Mouse (Mus musculus): ENCODE measurements around the gene Pqlc2. TPM values are rescaled to one million over a fixed set of nuclear protein-coding genes. Genes with fewer than 3 reads are reported as not detected.
A peak's percentile ranks its signal among the peaks of the same experiment; 100 is the strongest.

The Pqlc2 gene
- total RNA-seq, 2 experiments from 2014 or later: 9.8 to 12.8 TPM

DNA sequence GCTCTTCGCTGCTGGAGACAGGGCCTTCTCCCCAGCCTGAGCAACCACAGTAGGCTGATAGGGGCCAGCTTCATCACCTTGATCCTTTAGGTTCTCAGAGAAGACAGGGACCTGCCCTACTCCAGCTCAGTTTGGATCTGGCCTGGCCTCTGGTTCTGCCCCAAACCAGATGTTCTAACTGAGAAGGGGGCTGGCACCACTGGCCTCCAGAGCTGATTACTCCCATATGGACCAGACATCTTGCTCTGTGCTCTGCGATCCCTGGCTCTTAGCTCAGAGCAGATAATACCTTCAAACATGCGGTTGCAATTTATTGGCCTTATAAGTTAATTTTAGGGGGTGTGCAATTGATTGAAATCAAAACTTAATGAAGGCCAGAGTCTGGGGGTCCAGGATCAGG, 43.2 kb downstream of the Pqlc2 start:
- ATAC-seq (ENCODE audit: poor library complexity, severe bottlenecking): no peak

DNA sequence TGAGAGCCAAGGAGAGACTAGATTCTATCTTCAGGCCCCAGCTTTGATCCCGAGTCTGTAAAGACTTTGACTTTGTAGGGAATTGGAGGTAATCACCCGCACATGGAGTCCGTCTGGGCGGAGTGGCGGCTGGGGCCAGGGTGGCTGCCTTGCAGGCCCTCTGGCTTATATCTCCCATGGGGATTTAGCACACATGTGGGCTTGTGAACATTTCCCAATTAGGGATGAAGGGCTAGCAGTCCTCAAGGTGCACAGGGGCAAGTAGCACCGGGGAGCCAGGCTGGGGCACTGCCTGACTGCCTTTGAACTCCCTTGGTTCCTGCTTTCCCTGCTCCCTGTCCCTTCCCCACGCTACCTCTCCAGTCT, 44.0 kb downstream of the Pqlc2 start:
- no peak for ATAC-seq (ENCODE audit: poor library complexity, severe bottlenecking)

DNA sequence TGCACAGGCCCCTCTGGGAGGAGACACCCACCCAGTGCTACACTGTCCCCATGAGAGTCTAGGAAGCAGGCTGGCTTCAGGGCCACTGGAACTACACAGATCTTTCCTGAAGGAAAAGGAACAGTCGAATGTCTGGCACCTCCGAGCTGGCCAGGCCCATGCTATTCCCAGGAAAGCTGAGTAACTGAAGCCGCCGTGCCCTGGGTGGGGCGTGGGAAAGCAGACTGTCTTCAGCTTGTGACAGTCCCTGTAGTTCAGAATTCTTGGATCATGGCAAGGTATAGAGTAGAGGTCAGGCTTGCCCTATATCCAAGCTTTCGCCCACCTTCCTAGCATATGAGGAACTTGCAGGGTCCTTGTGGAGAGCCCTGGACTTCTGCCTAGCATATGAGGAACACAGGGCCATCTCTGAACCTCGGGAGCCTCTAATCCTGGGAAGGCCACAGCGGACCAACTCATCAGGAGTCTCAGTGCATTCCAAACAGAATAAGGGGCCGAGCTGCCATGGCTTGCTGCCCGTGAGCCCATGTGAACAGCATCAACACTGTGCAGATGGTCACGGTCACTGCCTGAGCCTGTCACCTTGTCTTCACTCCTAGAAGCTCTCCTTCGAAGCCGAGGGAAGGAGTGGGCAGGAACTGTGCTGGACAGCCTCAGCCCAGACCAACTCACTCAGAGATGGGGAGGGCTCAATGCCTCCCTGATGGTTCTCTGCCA, 44.6 kb downstream of the Pqlc2 start:
- ATAC-seq (ENCODE audit: poor library complexity, severe bottlenecking): no peak

DNA sequence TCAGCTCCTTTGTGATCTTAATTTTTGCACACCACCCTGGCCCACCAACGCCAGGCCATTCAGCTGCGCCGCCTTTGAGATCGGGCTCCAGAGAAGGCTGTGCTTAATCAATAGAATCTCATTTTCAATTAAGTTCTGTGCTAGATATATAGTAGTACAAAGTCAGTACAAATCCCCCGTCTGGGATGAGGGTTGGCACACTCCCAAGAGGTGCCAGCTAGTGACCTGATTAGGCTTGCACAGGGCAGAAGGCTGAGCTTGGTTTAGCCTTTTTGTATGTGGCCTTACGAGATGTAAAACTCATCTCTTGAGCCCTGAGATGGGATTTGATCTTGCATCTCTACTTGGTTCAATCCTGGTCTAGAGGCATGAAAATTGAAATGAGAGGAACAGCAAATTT, 47.5 kb downstream of the Pqlc2 start:
- no peak for ATAC-seq (ENCODE audit: poor library complexity, severe bottlenecking)

DNA sequence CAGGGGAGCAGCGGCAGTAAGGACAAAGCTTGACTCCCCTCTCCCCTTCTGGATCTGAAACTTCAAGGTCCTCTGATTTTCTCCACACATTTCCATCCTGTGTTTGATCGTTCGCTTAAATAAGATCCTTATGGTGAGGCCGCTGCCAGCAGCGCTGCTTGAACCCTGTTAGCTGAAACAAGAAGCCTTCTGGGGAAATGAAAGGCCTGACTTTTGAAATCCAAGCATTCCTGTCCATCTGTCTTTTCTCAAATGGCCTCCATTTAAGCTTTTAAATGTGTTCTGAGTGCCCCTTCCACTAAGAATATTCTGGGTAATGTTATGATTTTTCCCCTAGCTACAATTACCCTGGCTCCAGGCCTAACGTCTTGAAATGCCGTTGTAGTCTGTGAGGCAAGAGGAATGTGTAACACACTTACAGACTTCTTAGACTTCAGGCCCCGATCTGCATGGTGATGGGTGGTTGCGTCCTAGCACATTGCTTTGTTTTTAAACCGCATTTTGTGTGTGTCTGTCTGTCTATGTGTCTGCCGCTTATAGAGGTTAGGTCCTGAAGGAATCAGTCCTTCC, 51.1 kb downstream of the Pqlc2 start:
- no peak for ATAC-seq (ENCODE audit: poor library complexity, severe bottlenecking)

DNA sequence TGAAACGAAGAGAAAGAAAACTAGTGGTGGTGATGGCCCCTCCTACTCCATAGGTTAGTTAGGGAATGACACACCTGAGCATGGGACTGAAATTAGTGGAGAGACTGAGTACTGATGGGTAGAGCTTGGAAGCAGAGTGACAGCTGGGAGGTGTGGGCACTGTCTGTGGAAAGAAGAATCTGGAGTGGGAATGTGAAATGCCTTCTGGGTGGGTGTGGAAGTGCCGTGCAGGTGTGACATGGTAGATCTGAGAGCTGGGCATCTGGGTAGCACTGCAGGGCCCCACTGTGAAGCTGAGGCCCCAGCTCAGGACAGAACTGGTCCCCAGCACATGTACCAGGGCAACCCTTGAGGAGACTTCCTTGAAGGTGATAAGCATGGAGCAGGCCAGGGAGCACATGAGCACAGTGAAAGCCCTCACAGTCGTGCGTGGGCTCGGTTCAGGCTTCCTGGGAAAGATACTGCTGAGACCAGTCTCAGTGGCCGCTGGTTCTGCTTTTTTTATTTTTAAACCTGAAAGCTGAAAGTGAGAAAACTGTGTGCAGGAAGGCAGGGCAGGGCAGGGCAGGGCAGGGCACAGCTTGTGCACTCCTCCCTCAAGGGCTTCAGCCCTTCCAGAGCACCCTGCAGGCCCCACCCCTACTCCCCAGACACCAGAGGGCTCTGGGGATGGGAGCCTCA, 51.7 kb downstream of the Pqlc2 start:
- peak; percentile 69 for ATAC-seq (ENCODE audit: poor library complexity, severe bottlenecking)

DNA sequence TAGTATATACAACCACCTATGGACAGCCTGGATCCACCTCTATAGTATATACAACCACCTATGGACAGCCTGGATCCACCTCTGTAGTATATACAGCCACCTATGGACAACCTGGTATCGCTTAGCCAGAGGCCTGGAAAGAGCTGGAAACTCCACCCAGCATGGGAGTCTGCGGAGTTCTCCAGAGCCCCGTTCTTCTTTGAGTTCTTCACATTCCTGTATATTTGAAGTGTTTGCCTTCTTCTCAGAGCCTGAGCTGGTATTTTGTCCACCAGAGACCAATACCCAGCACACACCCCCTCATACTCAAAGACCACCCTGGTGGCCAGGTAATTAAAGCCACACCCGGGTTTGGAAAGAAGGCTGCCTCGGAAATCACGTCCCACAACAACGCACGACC, 53.8 kb downstream of the Pqlc2 start:
- no peak for ATAC-seq (ENCODE audit: poor library complexity, severe bottlenecking)

DNA sequence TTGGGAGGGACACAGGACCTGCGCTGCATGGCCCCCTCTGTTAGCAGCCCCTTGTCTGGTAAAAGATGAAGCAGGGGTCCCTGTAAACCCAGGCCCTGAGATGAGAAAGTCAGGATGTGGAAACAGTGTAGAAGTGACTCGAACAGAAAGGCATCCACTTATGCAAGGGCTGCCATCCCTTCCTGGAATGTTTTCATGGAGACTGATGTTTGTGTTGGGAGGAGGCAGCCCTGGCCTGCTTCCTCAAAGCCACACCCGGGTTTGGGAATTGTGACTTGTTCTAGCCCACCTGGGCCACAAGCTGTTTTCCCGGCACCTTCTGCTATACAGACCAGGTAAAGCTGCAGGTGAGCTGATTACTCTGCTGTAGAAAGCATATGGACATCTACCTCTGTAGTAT, 54.4 kb downstream of the Pqlc2 start:
- ATAC-seq (ENCODE audit: poor library complexity, severe bottlenecking): no peak

DNA sequence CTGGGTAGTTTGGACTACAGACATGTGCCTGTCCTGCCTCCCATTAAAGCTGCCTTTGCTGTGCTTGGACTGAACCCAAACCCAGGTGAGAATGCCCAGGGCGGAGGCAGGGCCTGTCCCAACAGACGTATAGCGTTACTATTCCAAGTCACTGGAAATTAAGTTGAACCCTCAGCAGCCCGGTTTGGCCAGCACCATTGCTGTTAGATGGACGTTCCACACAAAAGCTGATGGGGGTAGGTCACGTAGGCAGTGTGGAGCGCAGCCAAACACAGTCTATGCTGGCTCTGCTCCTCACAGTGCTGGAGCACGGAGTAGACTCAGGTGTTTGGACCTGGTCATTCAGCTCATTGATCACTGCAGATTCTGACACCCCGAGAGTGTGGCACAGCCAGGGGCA, 57.3 kb downstream of the Pqlc2 start:
- ATAC-seq (ENCODE audit: poor library complexity, severe bottlenecking): no peak

DNA sequence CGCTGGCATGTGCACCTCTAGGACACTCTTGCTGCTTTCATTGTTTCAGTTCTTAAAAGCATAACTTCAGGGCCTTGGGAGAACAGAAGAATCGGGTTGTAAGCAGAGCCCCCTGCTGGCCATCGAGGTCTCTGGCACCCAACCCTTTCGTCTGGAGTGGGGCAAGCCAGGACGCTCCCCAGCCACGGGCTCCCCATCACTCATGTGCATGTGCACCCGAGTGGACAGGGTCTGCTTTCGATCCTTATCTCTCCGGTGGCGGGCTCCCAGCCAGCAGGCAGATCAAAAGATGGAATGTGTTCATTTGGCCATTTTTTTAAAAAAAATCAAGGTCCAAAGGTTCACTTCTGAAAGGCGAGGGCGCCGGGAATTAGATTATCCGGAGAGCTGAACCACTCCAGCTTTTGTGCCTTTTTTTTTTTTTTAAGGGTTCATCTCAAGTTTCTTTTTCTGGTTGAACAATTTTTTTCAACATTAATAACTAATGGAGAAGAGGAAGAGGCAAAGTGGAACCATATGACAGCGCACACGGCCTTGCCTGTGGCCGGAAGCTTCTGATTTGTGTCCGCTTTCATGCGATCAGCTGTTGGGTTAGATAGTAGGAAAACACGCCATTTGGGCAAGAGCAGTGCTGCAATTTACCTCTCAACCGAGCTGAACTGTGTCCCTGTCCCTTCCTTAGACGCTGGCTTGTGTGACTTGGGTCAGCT, 58.3 kb downstream of the Pqlc2 start:
- peak; percentile 86 for ATAC-seq (ENCODE audit: poor library complexity, severe bottlenecking)

DNA sequence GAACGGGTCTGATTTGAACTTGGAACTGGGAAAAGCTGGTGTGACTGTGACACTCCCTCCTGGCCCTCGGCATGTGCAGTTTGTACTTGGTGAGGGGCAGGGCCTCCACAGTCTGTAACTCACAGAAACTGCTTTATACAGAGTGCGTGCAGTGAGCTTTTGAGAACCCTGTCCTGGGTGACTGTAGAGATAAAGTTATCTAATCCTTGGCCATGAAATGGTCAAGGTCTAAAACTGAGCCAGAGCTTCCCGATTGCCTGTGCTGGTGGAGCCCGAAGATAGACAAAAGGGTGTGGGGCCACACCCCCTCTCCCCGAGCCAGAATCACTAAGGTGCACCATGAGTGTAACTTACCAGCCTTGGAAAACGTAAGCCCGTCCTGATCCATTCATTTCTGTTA, 59.6 kb downstream of the Pqlc2 start:
- no peak for ATAC-seq (ENCODE audit: poor library complexity, severe bottlenecking)

DNA sequence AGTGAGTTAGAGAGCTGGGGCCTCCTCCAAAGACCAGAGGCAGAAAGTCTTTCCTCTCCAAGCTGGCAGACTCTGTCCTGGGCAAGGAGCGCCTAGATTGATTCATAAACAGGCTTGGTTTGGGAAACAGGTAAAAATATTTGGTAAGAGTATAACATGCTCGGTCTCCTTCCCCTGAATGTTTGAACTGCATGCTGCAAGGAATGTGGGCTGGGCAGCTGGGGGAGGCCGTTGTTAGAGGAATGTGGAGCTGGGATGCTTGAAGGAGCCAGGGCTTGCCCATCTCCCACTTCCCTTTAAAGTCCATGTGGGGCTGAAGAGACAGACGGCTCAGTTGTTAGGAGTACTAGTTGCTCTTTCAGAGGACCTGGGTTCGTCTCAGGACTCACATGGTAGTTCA, 60.5 kb downstream of the Pqlc2 start:
- ATAC-seq (ENCODE audit: poor library complexity, severe bottlenecking): no peak

DNA sequence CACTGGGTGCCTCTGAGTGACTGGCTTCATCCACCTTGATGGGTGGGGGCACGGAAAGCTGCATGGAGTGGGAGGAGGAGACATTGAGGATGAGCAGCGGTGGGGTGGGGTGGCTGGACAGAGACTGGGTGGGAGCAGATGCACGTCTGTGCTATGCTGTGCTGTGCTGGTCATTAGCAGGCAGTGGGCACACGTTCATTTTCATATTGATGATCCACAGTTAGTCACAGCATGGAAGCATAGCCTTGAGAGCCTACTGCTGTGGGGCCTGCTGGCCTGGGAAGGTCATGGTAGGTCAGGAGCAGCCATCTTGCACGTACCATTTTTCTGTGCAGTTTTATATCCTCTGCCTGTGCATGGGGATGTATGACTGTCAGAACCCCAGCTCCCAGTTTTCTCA, 61.8 kb downstream of the Pqlc2 start:
- no peak for ATAC-seq (ENCODE audit: poor library complexity, severe bottlenecking)

DNA sequence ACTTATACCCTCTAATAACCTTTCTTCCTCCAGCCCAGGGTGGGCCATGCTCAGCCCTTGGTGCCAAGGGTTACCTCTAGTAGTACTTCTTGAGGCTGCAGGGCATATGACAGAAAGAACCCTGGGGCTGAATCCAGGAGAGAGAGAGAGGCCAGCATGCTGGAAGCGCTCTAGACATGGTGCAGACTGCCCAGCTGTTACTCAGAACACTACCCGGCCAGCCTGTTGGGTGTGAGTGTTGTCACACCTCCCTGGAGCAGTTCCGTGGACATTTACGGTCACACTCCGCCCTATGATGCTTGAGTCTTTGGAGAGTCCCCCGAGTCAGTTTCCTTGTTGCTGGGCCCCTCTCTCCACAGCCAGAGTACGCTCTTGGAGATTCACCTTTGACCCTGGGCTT, 62.5 kb downstream of the Pqlc2 start:
- no peak for ATAC-seq (ENCODE audit: poor library complexity, severe bottlenecking)

DNA sequence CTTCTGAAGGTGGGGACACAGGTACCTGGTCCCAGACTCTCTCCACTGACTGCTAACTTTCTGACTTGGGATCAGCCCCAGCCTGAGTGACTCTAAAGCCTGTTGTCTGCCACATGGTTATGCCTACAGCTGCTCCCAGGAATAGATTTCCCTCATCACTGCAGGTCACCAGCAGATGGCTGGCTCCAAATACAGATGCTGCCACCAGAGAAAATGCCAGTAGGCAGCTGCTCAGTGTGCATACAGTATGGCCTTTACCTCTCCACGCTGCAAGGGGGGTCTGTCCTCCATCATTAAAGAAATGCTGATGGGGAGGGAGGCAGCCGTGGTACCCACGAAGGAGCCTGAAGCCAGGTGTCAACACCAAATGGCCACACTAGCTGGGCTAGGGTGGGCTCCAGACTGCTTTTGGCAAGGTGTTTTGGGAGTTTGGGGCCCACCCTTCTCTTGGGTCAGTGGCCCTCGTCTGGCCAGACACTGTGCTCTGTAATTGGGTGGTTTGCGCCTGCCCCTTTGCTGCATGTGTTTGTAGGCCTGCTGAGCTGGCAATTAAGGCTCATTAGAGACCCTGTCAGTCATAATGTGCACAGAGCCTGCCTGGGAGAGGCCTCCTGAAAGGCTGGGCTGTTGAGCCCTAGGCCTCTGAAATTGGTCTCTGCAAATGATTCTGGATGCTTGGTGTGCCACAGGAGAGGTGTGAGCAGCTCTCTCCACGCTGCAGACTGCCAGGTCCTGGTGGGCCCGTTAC, 64.2 kb downstream of the Pqlc2 start:
- ATAC-seq (ENCODE audit: poor library complexity, severe bottlenecking): no peak

DNA sequence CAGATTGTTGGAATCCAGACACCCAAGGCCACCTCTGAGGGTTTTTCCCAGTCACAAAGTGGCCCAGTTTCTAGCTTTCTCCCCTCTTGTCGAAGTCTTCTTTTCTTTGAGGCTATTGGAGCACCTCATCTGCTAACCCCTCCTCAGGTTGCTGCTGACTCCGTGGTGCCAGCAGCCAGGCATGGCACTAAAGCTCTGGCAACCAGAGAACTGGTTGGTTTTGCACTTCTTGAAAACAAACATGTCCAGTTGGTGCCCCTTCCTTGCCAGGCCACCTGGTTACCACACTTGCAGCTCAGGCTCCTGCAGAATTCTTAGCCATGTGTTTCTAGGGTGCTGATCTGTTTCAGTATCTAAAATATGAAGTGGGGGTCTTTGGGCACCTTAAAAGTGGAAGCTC, 65.0 kb downstream of the Pqlc2 start:
- no peak for ATAC-seq (ENCODE audit: poor library complexity, severe bottlenecking)

DNA sequence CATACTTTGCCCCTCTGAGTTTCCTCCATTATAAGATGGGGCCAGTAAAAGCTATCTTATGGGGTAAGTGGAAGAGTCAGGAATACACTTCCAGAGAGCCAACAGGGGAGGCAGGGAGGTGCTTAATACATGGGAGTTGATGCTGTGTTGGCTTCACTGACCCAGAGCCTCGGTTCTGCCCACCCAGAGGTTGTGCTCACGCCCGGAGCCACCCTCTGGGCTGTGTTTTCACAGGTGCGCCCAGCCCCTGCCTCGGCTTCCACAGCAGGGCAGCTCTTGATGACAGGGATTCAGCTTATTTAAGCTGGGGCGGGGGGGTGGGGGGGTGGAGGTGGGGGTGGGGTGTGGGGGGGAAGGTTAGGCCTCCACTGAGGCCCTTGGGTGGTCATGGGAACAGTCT, 65.7 kb downstream of the Pqlc2 start:
- no peak for ATAC-seq (ENCODE audit: poor library complexity, severe bottlenecking)

DNA sequence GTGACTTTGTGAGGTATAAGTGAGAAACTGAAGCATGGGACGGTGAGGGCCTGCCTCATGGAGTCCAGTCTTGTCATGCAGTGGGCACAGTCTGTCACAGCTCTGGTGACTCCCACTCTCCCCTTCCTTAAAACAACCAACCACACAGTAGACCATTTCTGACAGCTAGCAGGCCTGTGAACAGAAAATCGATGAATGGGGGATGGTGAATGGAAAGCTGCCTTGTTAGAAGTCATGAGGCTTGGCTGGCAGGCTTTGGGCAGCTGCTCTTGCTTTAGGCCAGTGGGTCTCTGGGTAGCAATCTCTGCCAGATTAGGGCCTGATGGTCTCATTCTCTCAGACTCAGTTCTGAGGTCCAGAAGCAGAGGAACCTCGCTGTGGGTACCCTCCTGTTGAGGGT, 66.3 kb downstream of the Pqlc2 start:
- no peak for ATAC-seq (ENCODE audit: poor library complexity, severe bottlenecking)
